Mouse (Mus musculus): ENCODE measurements around the gene Taf8. TPM values are rescaled to one million over a fixed set of nuclear protein-coding genes. Genes with fewer than 3 reads are reported as not detected.

The Taf8 gene
- total and polyA plus RNA-seq, 2 experiments from 2014 or later = 10.8 to 17.9 TPM

- Histone ChIP-seq H3K27me3 (ENCODE audit: insufficient read depth, low read length) (no peaks in the 10 kb centered on the region), H3K4me2 (ENCODE audit: low read depth) (no peak overlapping the region), H3K9me3 (ENCODE audit: low read length) (no peaks in the 10 kb centered on the region), H3K4me1 (ENCODE audit: insufficient read depth) (no peaks in the 10 kb centered on the region), H3K36me3 (ENCODE audit: insufficient read depth) (no peaks in the 10 kb centered on the region), H3K27ac (ENCODE audit: low read depth, low read length) (no peak overlapping the region), H3K9ac (no peak overlapping the region), H3K4me3 (ENCODE audit: low read depth, low read length) (no peak overlapping the region)
- DNase-seq (no peak), ATAC-seq (no peak)
- no peak for TF ChIP-seq CTCF (IDR thresholded peaks at IDR 0.05; ENCODE audit: low read depth)
- WGBS = 86% methylated on average over 3 of the region's 3 CpGs
These were observed 36.0 kb upstream of the Taf8 start for GRCm38 (mm10) chr17:47538049-47538448.

GRCm38 (mm10) chr17:47535812-47536236, 33.7 kb upstream of the Taf8 start:
- Histone ChIP-seq H3K9ac (no peak overlapping the region), H3K36me3 (ENCODE audit: insufficient read depth) (no peaks in the 10 kb centered on the region), H3K9me3 (ENCODE audit: low read length) (no peaks in the 10 kb centered on the region), H3K4me1 (ENCODE audit: insufficient read depth) (no peaks in the 10 kb centered on the region), H3K4me2 (ENCODE audit: low read depth) (no peak overlapping the region), H3K27ac (ENCODE audit: low read depth, low read length) (no peak overlapping the region), H3K27me3 (ENCODE audit: insufficient read depth, low read length) (no peaks in the 10 kb centered on the region), H3K4me3 (ENCODE audit: low read depth, low read length) (no peak overlapping the region)
- no peak for TF ChIP-seq CTCF (IDR thresholded peaks at IDR 0.05; ENCODE audit: low read depth)
- no peak for DNase-seq
- no peak for ATAC-seq
- 74% methylated on average over 9 of the region's 9 CpGs for WGBS

GRCm38 (mm10) chr17:47533691-47534090, 31.6 kb upstream of the Taf8 start:
- H3K27ac ChIP-seq (ENCODE audit: low read depth, low read length) = no peak overlapping the region
- no peaks in the 10 kb centered on the region for H3K9me3 ChIP-seq (ENCODE audit: low read length)
- no peaks in the 10 kb centered on the region for H3K27me3 ChIP-seq (ENCODE audit: insufficient read depth, low read length)
- no peak overlapping the region for H3K9ac ChIP-seq
- H3K4me1 ChIP-seq (ENCODE audit: insufficient read depth) = no peaks in the 10 kb centered on the region
- ATAC-seq (no peak), DNase-seq (no peak)
- WGBS = 94% methylated on average over 13 of the region's 13 CpGs
- H3K36me3 ChIP-seq (ENCODE audit: insufficient read depth) = no peaks in the 10 kb centered on the region
- no peak for TF ChIP-seq CTCF (IDR thresholded peaks at IDR 0.05; ENCODE audit: low read depth)
- no peak overlapping the region for H3K4me3 ChIP-seq (ENCODE audit: low read depth, low read length)
- H3K4me2 ChIP-seq (ENCODE audit: low read depth) = no peak overlapping the region

GRCm38 (mm10) chr17:47532364-47532763, 30.3 kb upstream of the Taf8 start:
- Histone ChIP-seq H3K9ac (no peak overlapping the region), H3K4me3 (ENCODE audit: low read depth, low read length) (no peak overlapping the region), H3K4me2 (ENCODE audit: low read depth) (no peak overlapping the region), H3K27ac (ENCODE audit: low read depth, low read length) (no peak overlapping the region), H3K4me1 (ENCODE audit: insufficient read depth) (no peaks in the 10 kb centered on the region), H3K9me3 (ENCODE audit: low read length) (no peaks in the 10 kb centered on the region), H3K27me3 (ENCODE audit: insufficient read depth, low read length) (no peaks in the 10 kb centered on the region), H3K36me3 (ENCODE audit: insufficient read depth) (no peaks in the 10 kb centered on the region)
- TF ChIP-seq CTCF (IDR thresholded peaks at IDR 0.05; ENCODE audit: low read depth) = no peak
- WGBS = 96% methylated on average over 5 of the region's 5 CpGs
- ATAC-seq (no peak), DNase-seq (no peak)

GRCm38 (mm10) chr17:47531387-47531818, 29.3 kb upstream of the Taf8 start:
- Histone ChIP-seq H3K4me1 (ENCODE audit: insufficient read depth) (no peaks in the 10 kb centered on the region), H3K9me3 (ENCODE audit: low read length) (no peaks in the 10 kb centered on the region), H3K4me2 (ENCODE audit: low read depth) (no peak overlapping the region), H3K36me3 (ENCODE audit: insufficient read depth) (no peaks in the 10 kb centered on the region), H3K9ac (no peak overlapping the region), H3K27ac (ENCODE audit: low read depth, low read length) (no peak overlapping the region), H3K4me3 (ENCODE audit: low read depth, low read length) (no peak overlapping the region), H3K27me3 (ENCODE audit: insufficient read depth, low read length) (no peaks in the 10 kb centered on the region)
- WGBS = 46% methylated on average over 10 of the region's 10 CpGs
- ATAC-seq (no peak), DNase-seq (no peak)
- no peak for TF ChIP-seq CTCF (IDR thresholded peaks at IDR 0.05; ENCODE audit: low read depth)

GRCm38 (mm10) chr17:47529595-47529994, 27.5 kb upstream of the Taf8 start:
- no peak overlapping the region for H3K9ac ChIP-seq
- H3K9me3 ChIP-seq (ENCODE audit: low read length) = no peaks in the 10 kb centered on the region
- no peaks in the 10 kb centered on the region for H3K36me3 ChIP-seq (ENCODE audit: insufficient read depth)
- DNase-seq (no peak), ATAC-seq (no peak)
- no peak overlapping the region for H3K4me2 ChIP-seq (ENCODE audit: low read depth)
- H3K4me1 ChIP-seq (ENCODE audit: insufficient read depth) = no peaks in the 10 kb centered on the region
- no peak for TF ChIP-seq CTCF (IDR thresholded peaks at IDR 0.05; ENCODE audit: low read depth)
- no peaks in the 10 kb centered on the region for H3K27me3 ChIP-seq (ENCODE audit: insufficient read depth, low read length)
- WGBS = 93% methylated on average over 11 of the region's 11 CpGs
- no peak overlapping the region for H3K27ac ChIP-seq (ENCODE audit: low read depth, low read length)
- no peak overlapping the region for H3K4me3 ChIP-seq (ENCODE audit: low read depth, low read length)

- 52% methylated on average over 8 of the region's 8 CpGs for WGBS
- Histone ChIP-seq H3K4me3 (ENCODE audit: low read depth, low read length) (no peak overlapping the region), H3K27me3 (ENCODE audit: insufficient read depth, low read length) (no peaks in the 10 kb centered on the region), H3K4me1 (ENCODE audit: insufficient read depth) (no peaks in the 10 kb centered on the region), H3K27ac (ENCODE audit: low read depth, low read length) (no peak overlapping the region), H3K4me2 (ENCODE audit: low read depth) (no peak overlapping the region), H3K36me3 (ENCODE audit: insufficient read depth) (no peaks in the 10 kb centered on the region), H3K9ac (no peak overlapping the region), H3K9me3 (ENCODE audit: low read length) (no peaks in the 10 kb centered on the region)
- DNase-seq = no peak
- no peak for TF ChIP-seq CTCF (IDR thresholded peaks at IDR 0.05; ENCODE audit: low read depth)
- no peak for ATAC-seq
These were observed 26.8 kb upstream of the Taf8 start for GRCm38 (mm10) chr17:47528919-47529318.
